In genomic region chr13:35741620-35742421, GRCm38 (mm10) we compare ENCODE assay signal across 7 mouse cellular contexts.
A peak's percentile ranks its signal among the peaks of the same experiment; 100 is the strongest.
DNase-seq lines count a peak whose midpoint lies in the region; ATAC-seq lines count a peak whose summit lies in the region.

No protein-coding gene starts in this region.

- peaks cover 13% of the 10 kb centered on the region for H3K36me3 ChIP-seq in midbrain, embryonic 10.5 days

- peak; percentile 24 to 60 for DNase-seq in cerebellum, postnatal 4 days (ENCODE audit: low spot score in 2 of 2)
- DNase-seq in gastrocnemius, adult 8-10 months (ENCODE audit: low spot score in 2 of 2), result peak; percentile 10 to 16
- peak; percentile 65 for DNase-seq in induced T-regulatory cell, adult 2 months (ENCODE audit: low read depth)
- DNase-seq in left cerebral cortex, postnatal 4 days, result peak; percentile 59
- no peak for DNase-seq in midbrain, embryonic 10.5 days (ENCODE audit: low spot score)
- peak; percentile 38 for DNase-seq in spleen, adult 12 weeks (ENCODE audit: low spot score)

- peaks cover 35% of the 10 kb centered on the region for H3K27me3 ChIP-seq in midbrain, embryonic 10.5 days (ENCODE audit: low read depth, poor library complexity, severe bottlenecking)

- peak overlapping the region; percentile 95 for H3K27ac ChIP-seq in midbrain, embryonic 10.5 days (replicated peaks)

- under 1% methylated on average over 70 of the region's 93 CpGs for WGBS in midbrain, embryonic 10.5 days

- peak; percentile 22 for ATAC-seq in activated CD4-positive, CD25-positive, alpha-beta regulatory T cell, adult 4 months

- intact Hi-C loops in left cerebral cortex, postnatal 4 days (cut with DNase I), result no loop called here

- peak overlapping the region; percentile 92 for H3K4me3 ChIP-seq in midbrain, embryonic 10.5 days

- H3K9me3 ChIP-seq in midbrain, embryonic 10.5 days (replicated peaks), result peaks cover 21% of the 10 kb centered on the region

- peaks cover 22% of the 10 kb centered on the region for H3K4me1 ChIP-seq in midbrain, embryonic 10.5 days
